Mouse (Mus musculus): Measurements from ENCODE around the gene Serpine2. TPM values are rescaled to one million over a fixed set of nuclear protein-coding genes. Genes with fewer than 3 reads are reported as not detected.
A peak's percentile ranks its signal among the peaks of the same experiment; 100 is the strongest.

Serpine2 gene
- polyA plus RNA-seq, 1 experiment from 2014 or later = 382 TPM

DNA sequence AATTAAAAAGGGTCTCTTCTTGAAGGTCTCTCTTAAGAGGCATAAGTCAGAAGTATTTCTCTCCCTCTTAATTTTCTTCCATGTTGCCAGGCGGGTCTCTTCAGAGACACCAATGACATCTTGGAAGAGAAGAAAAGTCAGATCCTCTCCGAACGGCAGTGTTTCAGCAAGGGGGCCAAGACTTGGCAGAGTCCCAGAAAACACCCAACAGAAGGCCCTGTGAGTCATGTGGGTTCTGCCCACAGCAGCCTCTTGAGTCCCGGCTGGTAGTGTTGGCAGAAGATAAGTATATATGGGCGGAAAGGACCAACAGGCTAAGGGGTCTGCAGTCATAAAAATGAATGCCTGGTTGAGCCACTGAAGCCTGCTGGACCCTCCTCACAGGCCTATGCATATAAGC is 54.1 kb downstream of the Serpine2 start:
- no peak overlapping the region for H3K9ac ChIP-seq (replicated peaks)
- H3K9me3 ChIP-seq (replicated peaks) = no peaks in the 10 kb centered on the region
- 64% methylated on average over 5 of the region's 5 CpGs for WGBS
- no peaks in the 10 kb centered on the region for H3K36me3 ChIP-seq
- H3K27ac ChIP-seq (replicated peaks) = 0 out of 2 replicates have a peak overlapping the region, but pooled peaks have one; percentile 18
- H3K27me3 ChIP-seq (replicated peaks) = no peaks in the 10 kb centered on the region
- no peak for ATAC-seq (ENCODE audit: low FRiP score)
- H3K4me2 ChIP-seq = no peak overlapping the region
- H3K4me3 ChIP-seq (replicated peaks) = no peak overlapping the region
- H3K4me1 ChIP-seq = peaks cover 4% of the 10 kb centered on the region; the same call in 1 of the 2 replicates

DNA sequence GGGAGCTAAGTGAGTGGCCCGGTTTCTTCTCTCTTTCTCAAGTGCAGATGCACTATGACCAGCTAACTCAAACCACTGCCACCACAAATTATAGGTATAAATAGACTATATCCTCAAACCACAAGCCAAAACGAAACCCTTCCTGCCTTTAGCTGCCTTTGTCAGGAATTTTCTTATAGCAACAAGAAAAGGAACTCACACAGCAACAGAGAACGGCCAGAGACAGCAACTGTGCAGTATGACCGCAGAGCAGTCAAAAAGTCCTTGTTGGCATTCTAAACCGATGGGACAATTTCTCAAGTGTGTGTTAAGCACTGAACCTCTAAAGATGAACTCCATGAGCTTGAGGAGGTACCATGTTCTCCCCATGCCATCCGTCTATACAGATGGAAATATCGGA is 57.4 kb downstream of the Serpine2 start:
- WGBS = 66% methylated on average over 7 of the region's 7 CpGs
- Histone ChIP-seq H3K9ac (replicated peaks) (no peak overlapping the region), H3K4me3 (replicated peaks) (no peak overlapping the region), H3K4me2 (no peak overlapping the region), H3K9me3 (replicated peaks) (no peaks in the 10 kb centered on the region), H3K4me1 (peaks cover 4% of the 10 kb centered on the region; the same call in 1 of the 2 replicates), H3K27me3 (replicated peaks) (no peaks in the 10 kb centered on the region), H3K27ac (replicated peaks) (no peak overlapping the region), H3K36me3 (peaks cover 6% of the 10 kb centered on the region; the same call in 1 of the 2 replicates)
- ATAC-seq (ENCODE audit: low FRiP score) = no peak

DNA sequence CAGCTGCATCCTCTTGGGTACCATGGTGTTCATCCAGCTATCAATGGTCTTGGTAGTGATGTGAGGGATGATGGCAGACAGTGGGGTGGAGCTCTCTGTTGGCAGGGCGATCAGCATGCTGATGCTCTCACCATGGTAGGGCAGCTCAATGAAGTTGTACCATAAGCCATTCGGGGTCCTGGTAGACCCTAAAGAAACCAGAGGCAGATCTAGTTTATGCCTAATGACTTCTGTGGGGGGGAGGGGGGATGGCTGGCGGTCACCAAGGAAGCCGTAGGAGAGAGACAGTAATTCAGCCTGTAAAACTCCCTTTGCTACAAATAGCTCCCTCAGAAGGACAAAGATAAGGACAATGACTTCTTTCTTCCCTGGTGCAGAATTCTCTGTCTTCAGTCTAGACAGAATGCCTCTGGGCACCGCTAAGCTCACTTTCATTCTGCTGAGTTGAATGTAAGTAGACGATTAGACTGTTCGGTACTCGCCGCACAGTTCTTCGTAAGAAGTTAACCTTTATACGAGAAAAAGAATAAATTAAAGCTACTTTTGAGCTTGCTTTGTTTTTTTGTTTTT is 58.0 kb downstream of the Serpine2 start:
- Histone ChIP-seq H3K4me3 (replicated peaks) (no peak overlapping the region), H3K27ac (replicated peaks) (0 out of 2 replicates have a peak overlapping the region, but pooled peaks have one; percentile 23), H3K9me3 (replicated peaks) (no peaks in the 10 kb centered on the region), H3K36me3 (peaks cover 6% of the 10 kb centered on the region; the same call in 1 of the 2 replicates), H3K4me2 (no peak overlapping the region), H3K4me1 (peaks cover 4% of the 10 kb centered on the region; the same call in 1 of the 2 replicates), H3K27me3 (replicated peaks) (no peaks in the 10 kb centered on the region), H3K9ac (replicated peaks) (no peak overlapping the region)
- 20% methylated on average over 11 of the region's 11 CpGs for WGBS
- peak; percentile 46; the same call in 1 of the 2 replicates for ATAC-seq (ENCODE audit: low FRiP score)

DNA sequence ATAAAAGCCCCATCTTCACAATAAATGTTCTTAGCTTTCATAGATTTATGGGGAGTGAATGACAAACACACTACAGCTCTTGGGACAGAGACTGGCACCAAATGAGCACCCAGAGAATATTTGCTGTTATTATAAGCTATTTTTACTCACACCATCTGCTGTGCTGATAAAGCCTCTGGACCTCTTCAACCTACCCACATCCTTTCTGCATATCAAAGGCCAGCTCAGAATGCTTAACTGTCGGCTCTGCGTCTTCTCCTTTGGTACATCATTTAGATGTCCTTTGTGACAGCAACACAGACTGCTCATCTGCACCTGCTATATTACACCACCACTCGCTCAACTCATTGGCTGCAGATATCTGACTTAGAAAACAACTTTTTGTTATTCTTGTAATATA is 63.9 kb downstream of the Serpine2 start:
- Histone ChIP-seq H3K4me3 (replicated peaks) (no peak overlapping the region), H3K9ac (replicated peaks) (no peak overlapping the region), H3K4me2 (no peak overlapping the region), H3K9me3 (replicated peaks) (no peaks in the 10 kb centered on the region), H3K27me3 (replicated peaks) (no peaks in the 10 kb centered on the region), H3K27ac (replicated peaks) (no peak overlapping the region), H3K36me3 (peaks cover 6% of the 10 kb centered on the region; the same call in 1 of the 2 replicates), H3K4me1 (no peaks in the 10 kb centered on the region)
- ATAC-seq (ENCODE audit: low FRiP score) = no peak
- WGBS = 78% methylated on average over 3 of the region's 3 CpGs

DNA sequence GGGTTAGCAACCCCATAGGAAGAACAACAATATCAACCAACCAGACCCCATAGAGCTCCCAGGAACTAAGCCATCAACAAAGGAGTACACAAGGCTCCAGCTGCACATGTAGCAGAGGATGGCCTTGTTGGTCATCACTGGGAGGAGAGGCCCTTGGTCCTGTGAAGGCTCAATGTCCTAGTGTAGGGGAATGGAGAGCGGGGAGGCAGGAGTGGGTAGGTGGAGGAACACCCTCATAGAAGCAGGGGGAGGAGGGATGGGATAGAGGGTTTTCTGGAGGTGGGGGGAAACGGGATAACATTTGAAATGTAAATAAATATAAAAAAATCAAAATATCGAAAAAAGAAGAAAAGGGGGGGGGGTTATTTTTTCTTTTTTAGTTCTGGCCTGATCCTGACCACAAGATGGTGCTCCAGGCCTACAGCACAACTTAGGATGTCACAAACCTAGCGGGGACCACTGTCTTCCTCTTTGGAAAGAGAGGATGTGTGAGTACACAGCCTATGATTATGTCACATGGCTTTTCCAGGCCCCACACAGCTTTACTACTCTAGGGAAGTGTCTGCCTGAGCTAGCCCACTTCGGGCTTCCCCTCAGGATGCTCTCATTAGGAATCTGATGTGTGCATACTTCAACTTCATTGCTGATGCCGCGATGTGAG is 74.6 kb downstream of the Serpine2 start:
- Histone ChIP-seq H3K27me3 (replicated peaks) (no peaks in the 10 kb centered on the region), H3K9me3 (replicated peaks) (no peaks in the 10 kb centered on the region), H3K27ac (replicated peaks) (no peak overlapping the region), H3K4me2 (no peak overlapping the region), H3K36me3 (peaks cover 20% of the 10 kb centered on the region), H3K4me3 (replicated peaks) (no peak overlapping the region), H3K4me1 (no peaks in the 10 kb centered on the region), H3K9ac (replicated peaks) (no peak overlapping the region)
- 61% methylated on average over 7 of the region's 7 CpGs for WGBS
- ATAC-seq (ENCODE audit: low FRiP score) = peak; percentile 84

DNA sequence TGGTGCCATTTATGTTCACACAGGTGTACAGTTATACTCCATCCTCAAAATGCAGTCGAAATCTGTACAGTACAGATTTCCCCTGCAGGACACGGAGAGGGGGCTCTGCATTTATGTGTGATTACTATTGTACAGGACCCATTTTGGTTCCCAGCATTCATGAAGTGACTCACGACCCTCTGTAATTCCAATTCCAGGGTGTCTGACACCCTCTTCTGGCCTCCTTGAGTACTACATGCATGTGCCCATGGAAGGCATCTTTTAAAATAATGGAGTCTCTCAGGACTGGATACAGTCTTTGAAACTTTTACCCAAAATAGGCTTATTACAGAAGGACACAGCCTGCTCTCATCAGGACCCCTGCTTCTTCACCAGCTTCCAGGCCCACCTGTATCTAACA is 78.5 kb downstream of the Serpine2 start:
- Histone ChIP-seq H3K4me1 (peaks cover 18% of the 10 kb centered on the region), H3K36me3 (peaks cover 55% of the 10 kb centered on the region), H3K4me2 (no peak overlapping the region), H3K9ac (replicated peaks) (no peak overlapping the region), H3K9me3 (replicated peaks) (no peaks in the 10 kb centered on the region), H3K27me3 (replicated peaks) (no peaks in the 10 kb centered on the region), H3K4me3 (replicated peaks) (no peak overlapping the region), H3K27ac (replicated peaks) (no peak overlapping the region)
- ATAC-seq (ENCODE audit: low FRiP score) = no peak
- 88% methylated on average over 3 of the region's 3 CpGs for WGBS

DNA sequence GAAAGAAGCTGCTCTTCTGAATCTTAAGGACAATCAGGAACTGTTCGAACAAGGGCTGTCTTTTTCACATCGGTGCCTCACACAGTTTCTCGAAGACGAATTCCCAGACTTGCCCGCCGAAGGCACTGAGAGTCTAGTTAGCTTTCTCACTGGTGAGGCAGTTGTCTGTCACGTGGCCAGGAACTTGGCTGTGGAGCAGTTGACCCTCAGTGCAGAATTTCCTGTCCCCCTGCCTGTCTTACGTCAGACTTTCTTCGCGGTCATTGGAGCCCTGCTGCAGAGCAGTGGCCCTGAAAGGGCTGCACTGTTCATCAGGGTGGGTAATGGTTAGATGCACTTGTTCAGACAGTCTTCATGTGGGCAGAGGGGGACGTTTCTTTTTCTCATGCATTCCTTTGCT is 83.0 kb downstream of the Serpine2 start:
- Histone ChIP-seq H3K4me3 (replicated peaks) (no peak overlapping the region), H3K27me3 (replicated peaks) (no peaks in the 10 kb centered on the region), H3K9me3 (replicated peaks) (no peaks in the 10 kb centered on the region), H3K9ac (replicated peaks) (no peak overlapping the region), H3K36me3 (peaks cover 51% of the 10 kb centered on the region), H3K4me1 (peaks cover 23% of the 10 kb centered on the region), H3K27ac (replicated peaks) (no peak overlapping the region), H3K4me2 (no peak overlapping the region)
- no peak for ATAC-seq (ENCODE audit: low FRiP score)
- 88% methylated on average over 11 of the region's 11 CpGs for WGBS

DNA sequence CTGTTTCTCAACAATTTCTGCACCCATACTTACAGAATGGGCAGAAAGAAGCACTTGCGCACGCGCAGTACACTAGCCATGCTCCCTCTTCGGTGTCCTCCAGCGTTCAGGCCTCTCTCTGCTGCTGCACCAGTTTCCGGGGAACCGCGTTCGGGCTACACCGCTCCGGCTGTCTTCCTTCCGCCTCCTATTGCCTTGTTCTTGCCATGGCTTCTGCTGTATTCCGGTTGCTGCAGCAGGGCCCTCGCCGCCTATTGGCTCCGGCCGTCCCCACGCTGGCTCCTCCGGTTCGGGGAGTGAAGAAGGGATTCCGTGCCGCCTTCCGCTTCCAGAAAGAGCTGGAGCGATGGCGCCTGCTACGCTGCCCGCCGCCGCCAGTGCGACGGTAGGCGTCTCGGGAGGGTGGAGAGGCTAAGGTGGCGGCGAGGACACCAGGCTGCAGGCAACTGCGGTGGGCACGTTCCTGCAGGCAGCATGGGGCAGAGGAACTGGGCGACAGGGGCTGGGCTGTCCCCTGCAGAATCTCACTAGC is 85.0 kb downstream of the Serpine2 start, which contains the start of the genes Mrpl44 and Wdfy1:
Gene Mrpl44 (plus strand): TSS at position 92 of the 532 bp plus-strand sequence.
Gene Wdfy1 (minus strand): TSS at position 217 of the 532 bp plus-strand sequence.
- Histone ChIP-seq H3K27me3 (replicated peaks) (no peaks in the 10 kb centered on the region), H3K27ac (replicated peaks) (peak within 1 kb of the TSS; percentile 91), H3K9ac (replicated peaks) (peak within 1 kb of the TSS; percentile 91), H3K4me2 (peak within 1 kb of the TSS; percentile 60), H3K9me3 (replicated peaks) (no peaks in the 10 kb centered on the region), H3K4me1 (peaks cover 23% of the 10 kb centered on the region), H3K36me3 (peaks cover 30% of the 10 kb centered on the region), H3K4me3 (replicated peaks) (peak within 1 kb of the TSS; percentile 99)
- under 1% methylated on average over 38 of the region's 38 CpGs for WGBS
- ATAC-seq (ENCODE audit: low FRiP score) = peak; percentile 99

DNA sequence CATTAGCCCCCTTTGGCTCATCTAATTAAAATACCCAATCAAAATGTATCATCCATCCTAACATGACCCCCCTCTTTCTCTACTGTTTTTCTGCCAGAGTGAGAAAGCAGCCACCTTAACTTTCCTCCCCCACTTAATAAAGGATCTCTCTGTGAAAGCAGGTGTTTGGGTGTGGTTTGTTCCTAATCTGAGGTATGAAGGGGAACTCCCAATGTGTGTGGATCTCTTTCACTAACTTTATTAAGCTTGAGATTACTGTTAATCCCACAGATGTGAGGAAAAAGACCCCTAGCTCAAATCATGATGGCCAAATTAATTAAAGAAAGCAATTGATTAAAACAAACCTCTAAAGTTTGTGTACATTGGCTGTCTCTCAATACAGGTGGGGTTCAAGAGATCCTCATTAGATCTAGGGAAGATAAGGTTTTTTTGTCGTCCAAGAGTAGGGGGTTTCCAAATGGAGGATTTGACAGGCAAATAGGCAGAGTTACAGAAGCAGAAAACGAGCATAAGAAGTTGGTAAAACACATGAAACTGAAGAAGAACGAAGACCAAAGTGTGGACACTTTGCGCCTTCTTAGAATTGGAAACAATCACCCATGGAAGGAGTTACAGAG is 86.7 kb downstream of the Serpine2 start:
- H3K36me3 ChIP-seq = peaks cover 14% of the 10 kb centered on the region
- no peak overlapping the region for H3K9ac ChIP-seq (replicated peaks)
- no peak overlapping the region for H3K27ac ChIP-seq (replicated peaks)
- H3K4me1 ChIP-seq = peaks cover 18% of the 10 kb centered on the region
- H3K4me3 ChIP-seq (replicated peaks) = no peak overlapping the region
- H3K9me3 ChIP-seq (replicated peaks) = no peaks in the 10 kb centered on the region
- no peaks in the 10 kb centered on the region for H3K27me3 ChIP-seq (replicated peaks)
- H3K4me2 ChIP-seq = no peak overlapping the region
- WGBS = 74% methylated on average over 4 of the region's 4 CpGs
- no peak for ATAC-seq (ENCODE audit: low FRiP score)

DNA sequence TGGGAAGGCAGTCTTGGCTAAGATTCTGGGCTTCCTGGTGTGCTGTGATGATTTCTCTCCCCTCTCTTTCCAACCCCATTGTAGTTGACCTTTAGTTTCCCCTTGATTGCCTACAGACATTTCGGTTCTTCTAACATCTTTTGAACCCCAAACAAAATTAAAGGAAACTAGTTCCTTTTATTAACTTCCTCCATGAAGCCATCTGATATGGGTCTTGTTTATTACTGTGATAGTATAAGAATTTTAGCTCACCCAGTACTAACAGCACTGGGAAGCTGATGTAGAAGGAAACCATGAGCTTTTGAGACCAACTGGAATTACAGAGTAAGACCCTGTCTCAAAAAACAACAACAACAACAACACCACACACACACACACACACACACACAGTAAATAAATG is 92.7 kb downstream of the Serpine2 start:
- WGBS = 81% methylated on average over 1 of the region's 1 CpGs
- Histone ChIP-seq H3K4me2 (no peak overlapping the region), H3K4me1 (no peaks in the 10 kb centered on the region), H3K36me3 (no peaks in the 10 kb centered on the region), H3K27me3 (replicated peaks) (no peaks in the 10 kb centered on the region), H3K9ac (replicated peaks) (no peak overlapping the region), H3K9me3 (replicated peaks) (no peaks in the 10 kb centered on the region), H3K4me3 (replicated peaks) (no peak overlapping the region), H3K27ac (replicated peaks) (no peak overlapping the region)
- no peak for ATAC-seq (ENCODE audit: low FRiP score)

DNA sequence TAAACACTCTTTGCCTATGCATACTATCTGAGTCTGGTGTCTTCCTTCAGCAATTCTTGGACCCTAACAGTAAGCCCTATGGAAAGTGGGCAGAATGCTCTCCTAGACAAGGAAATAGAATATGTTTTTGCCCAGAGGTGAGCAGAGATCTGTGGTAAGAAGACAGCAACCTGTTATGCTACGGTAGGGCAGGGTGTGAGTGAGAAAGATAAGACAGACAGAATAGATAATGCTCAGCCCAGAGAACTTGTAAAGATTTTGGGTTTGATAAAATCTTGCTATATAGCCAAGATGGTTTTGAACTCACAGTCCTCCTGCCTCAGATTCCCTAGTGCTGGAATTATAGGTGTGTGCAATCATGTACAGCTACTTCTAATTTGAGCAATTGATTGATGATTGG is 96.5 kb downstream of the Serpine2 start:
- no peaks in the 10 kb centered on the region for H3K9me3 ChIP-seq (replicated peaks)
- no peak overlapping the region for H3K4me3 ChIP-seq (replicated peaks)
- H3K36me3 ChIP-seq = no peaks in the 10 kb centered on the region
- H3K4me2 ChIP-seq = no peak overlapping the region
- H3K27me3 ChIP-seq (replicated peaks) = no peaks in the 10 kb centered on the region
- peaks cover 26% of the 10 kb centered on the region for H3K4me1 ChIP-seq
- 96% methylated on average over 1 of the region's 1 CpGs for WGBS
- no peak for ATAC-seq (ENCODE audit: low FRiP score)
- H3K27ac ChIP-seq (replicated peaks) = no peak overlapping the region
- H3K9ac ChIP-seq (replicated peaks) = no peak overlapping the region

All from neural tube, embryonic 15.5 days (tissue).